Mouse (Mus musculus) intestine, embryonic 14.5 days (tissue): ENCODE data around the gene Uqcrh. TPM values are rescaled to one million over a fixed set of nuclear protein-coding genes. Genes with fewer than 3 reads are reported as not detected.

Source experiments
- ATAC-seq: fragments of 200-750 bp; cut with Nextera tagmentation; replicated peaks from 2 replicates; pipeline ENCODE4 v1.8.0; 2017; ENCODE audit warnings: low read depth, moderate number of reproducible peaks, moderate TSS enrichment, moderate library complexity; ENCODE audit not compliant: low FRiP score, low TSS enrichment
- DNase-seq: peaks from one replicate; pipeline ENCODE4 v3.0.0-alpha.2; 2018; ENCODE audit warnings: low spot score
- H3K27ac ChIP-seq: fragments of 300-500 bp; sonication (generic); 2 replicates; pipeline ENCODE4 v1.5.1; 2014; ENCODE audit warnings: low read depth, mild to moderate bottlenecking, control low read depth
- H3K27me3 ChIP-seq: fragments of 300-500 bp; sonication (generic); replicated peaks from 2 replicates; pipeline ENCODE4 v1.6.1; 2014; ENCODE audit warnings: low read length, control low read depth; ENCODE audit not compliant: control insufficient read depth, insufficient read depth
- H3K36me3 ChIP-seq: fragments of 300-500 bp; sonication (generic); 2 replicates; pipeline ENCODE4 v1.6.1; 2014; ENCODE audit warnings: low read length, control low read depth; ENCODE audit not compliant: control insufficient read depth, insufficient read depth
- H3K4me1 ChIP-seq: fragments of 300-500 bp; sonication (generic); replicated peaks from 2 replicates; pipeline ENCODE4 v1.6.1; 2014; ENCODE audit warnings: low read length, control low read depth, mixed read lengths; ENCODE audit not compliant: control insufficient read depth, insufficient read depth
- H3K4me2 ChIP-seq: fragments of 300-500 bp; sonication (generic); 2 replicates; pipeline ENCODE4 v1.6.1; 2014; ENCODE audit warnings: low read length
- H3K4me3 ChIP-seq: fragments of 300-500 bp; sonication (generic); 2 replicates; pipeline ENCODE4 v1.5.1; 2014; ENCODE audit warnings: low read depth, low read length, control low read depth, mixed read lengths
- H3K9ac ChIP-seq: fragments of 300-500 bp; sonication (generic); 2 replicates; pipeline ENCODE4 v1.6.1; 2014; ENCODE audit warnings: mild to moderate bottlenecking, low read length
- H3K9me3 ChIP-seq: fragments of 300-500 bp; sonication (generic); 2 replicates; pipeline ENCODE4 v1.6.1; 2016; ENCODE audit warnings: low read length, control low read depth; ENCODE audit not compliant: control insufficient read depth
- WGBS: fragments of 180-500 bp; shearing (Covaris S2); extraction: QIAGEN DNeasy Blood & Tissue Kit; methylation state at CpG from one replicate; pipeline ENCODE4 v1.1.7; 2014; 5-methylcytosine and 5-hydroxymethylcytosine counted together
- polyA plus RNA-seq: library from polyadenylated mRNA; unstranded; fragments of >200 nt; fragmentation: Nextera tagmentation; extraction: Ambion mirVana; gene quantifications from 2 replicates; pipeline ENCODE4 v1.2.1, GENCODE M21; 2014

The Uqcrh gene
- polyA plus RNA-seq, 1 experiment from 2014 or later, result 617 TPM

DNA sequence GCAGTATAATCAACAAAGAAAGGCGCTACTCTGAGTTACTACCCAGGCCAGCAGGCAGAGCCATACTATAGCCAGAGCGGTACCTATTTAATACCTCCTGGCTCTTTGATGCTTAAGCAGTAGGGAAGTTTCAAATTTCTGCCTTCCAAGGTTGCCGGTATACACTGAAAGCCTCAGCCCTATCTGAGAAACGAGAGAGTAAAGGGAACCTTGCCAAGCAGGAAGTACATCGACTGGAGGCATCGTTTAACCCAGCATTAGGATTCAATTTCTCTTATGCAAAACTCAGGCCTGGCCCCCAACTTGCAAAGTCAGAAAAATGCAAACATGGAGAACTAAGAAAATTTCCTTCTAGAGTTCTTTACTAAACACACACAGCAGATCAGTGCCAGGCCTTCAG lies 4.8 kb downstream of the Uqcrh start:
- WGBS, result 88% methylated on average over 6 of the region's 6 CpGs
- H3K4me1 ChIP-seq, result peaks cover 16% of the 10 kb centered on the region
- no peaks in the 10 kb centered on the region for H3K9me3 ChIP-seq
- no peak overlapping the region for H3K27ac ChIP-seq
- DNase-seq (no peak), ATAC-seq (no peak)
- H3K9ac ChIP-seq, result no peak overlapping the region
- H3K4me2 ChIP-seq, result no peak overlapping the region
- H3K36me3 ChIP-seq, result peaks cover 53% of the 10 kb centered on the region
- no peaks in the 10 kb centered on the region for H3K27me3 ChIP-seq
- H3K4me3 ChIP-seq, result no peak overlapping the region

DNA sequence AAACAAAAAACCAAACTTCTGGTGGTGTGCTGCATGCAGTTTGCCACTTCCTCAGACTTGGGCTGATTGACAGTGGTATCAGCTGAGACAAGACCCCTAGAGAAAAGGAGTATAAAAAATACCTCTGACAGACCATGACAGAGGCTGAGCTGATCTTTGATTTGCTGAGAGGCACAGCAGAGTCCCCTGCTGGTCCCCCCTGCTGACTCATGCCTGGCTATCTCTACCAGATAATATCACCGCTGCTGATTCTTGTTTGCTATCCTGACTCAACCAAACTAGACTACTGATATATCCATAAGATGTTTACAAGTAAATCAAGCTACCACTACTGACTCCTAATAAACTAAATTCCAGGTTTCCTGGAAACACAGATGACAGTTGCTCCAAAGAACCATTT lies 11.0 kb downstream of the Uqcrh start:
- Histone ChIP-seq H3K9ac (no peak overlapping the region), H3K27me3 (no peaks in the 10 kb centered on the region), H3K4me2 (no peak overlapping the region), H3K9me3 (no peaks in the 10 kb centered on the region), H3K4me1 (no peaks in the 10 kb centered on the region), H3K36me3 (peaks cover 36% of the 10 kb centered on the region), H3K4me3 (no peak overlapping the region), H3K27ac (no peak overlapping the region)
- no peak for DNase-seq
- ATAC-seq, result no peak
- WGBS, result 41% methylated on average over 1 of the region's 1 CpGs

DNA sequence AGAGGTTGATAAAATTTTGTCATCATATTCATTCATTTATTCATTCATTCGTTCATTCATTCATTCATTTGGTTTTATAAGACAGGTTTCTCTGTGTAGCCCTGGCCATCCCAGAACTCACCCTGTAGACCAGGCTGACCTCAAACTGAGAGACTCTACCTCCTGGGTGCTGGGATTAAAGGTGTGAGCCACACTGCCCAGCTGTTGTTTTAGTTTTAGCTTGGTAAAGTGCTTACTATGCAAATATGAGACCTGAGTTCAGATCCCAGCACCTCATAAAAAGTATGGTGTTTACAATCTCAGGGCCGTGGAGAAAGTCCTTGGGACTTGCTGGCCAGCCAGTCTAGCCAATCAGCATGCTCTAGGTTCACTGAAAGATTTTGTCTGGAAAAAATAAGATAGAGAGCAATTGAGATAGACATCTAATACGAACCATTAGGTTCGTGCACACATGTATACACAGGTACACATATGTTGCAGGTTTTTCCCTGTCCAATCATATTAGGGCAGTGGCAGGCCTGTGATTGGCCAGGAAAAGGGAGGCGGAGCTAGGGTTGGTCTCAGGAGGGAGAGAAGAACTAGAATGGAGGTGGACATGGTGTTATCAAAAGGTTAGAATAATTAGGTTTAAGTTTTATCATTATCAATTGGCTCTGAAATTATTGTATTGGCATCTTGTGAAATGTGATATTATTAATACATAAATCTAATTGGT lies 15.7 kb downstream of the Uqcrh start:
- Histone ChIP-seq H3K4me3 (no peak overlapping the region), H3K9me3 (no peaks in the 10 kb centered on the region), H3K9ac (no peak overlapping the region), H3K4me1 (no peaks in the 10 kb centered on the region), H3K4me2 (no peak overlapping the region), H3K36me3 (no peaks in the 10 kb centered on the region), H3K27me3 (no peaks in the 10 kb centered on the region), H3K27ac (no peak overlapping the region)
- WGBS, result 79% methylated on average over 5 of the region's 5 CpGs
- no peak for DNase-seq
- no peak for ATAC-seq

DNA sequence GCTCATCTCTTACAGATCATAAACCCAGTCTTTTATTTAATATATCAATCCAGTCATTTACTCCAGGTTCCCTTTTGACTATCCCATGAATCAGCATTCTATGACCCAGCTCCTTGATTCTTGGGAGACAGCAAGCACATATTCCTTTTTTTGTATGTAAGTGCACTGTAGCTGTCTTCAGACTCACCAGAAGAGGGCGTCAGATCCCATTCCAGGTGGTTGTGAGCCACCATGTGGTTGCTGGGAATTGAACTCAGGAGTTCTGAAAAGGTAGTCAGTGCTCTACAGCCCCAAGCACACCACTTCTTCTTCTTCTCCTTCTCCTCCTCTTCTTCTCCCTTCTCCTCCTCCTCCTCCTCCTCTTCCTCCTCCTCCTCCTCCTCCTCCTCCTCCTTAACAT lies 17.3 kb downstream of the Uqcrh start:
- Histone ChIP-seq H3K27ac (no peak overlapping the region), H3K4me3 (no peak overlapping the region), H3K36me3 (no peaks in the 10 kb centered on the region), H3K9me3 (no peaks in the 10 kb centered on the region), H3K4me1 (peaks cover 2% of the 10 kb centered on the region), H3K27me3 (no peaks in the 10 kb centered on the region), H3K9ac (no peak overlapping the region), H3K4me2 (no peak overlapping the region)
- 7% methylated on average over 1 of the region's 1 CpGs for WGBS
- no peak for ATAC-seq
- no peak for DNase-seq

DNA sequence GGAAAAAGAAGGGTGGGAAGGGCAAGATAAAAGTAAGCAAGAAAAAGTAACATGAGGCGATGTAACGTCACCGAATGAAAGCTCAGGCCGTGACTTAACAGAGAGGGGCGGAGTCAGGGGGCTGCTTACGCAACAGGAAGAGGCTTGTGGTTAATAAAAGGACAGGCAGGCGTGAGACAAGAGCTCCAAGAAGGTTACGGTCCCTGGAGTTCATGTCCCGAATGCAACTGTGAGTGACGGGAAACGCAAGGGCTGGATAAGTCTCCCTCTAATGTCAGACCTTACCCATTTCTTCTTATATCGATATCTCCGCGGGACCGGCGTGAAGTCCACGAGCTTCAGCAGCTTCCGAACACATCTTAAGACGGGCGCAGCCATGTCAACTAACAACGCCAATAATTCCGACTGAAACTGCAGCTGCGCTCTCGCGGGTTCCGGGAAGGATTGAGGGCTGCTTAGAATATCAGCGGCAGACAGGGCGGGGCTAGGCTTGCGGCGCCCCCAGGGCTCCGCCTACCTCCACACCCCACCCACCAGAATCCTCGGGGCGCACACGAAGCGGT lies 21.4 kb downstream of the Uqcrh start, which contains the start of gene Nsun4:
Nsun4 (minus strand) TSS at position 478 of the 563 bp plus-strand sequence.
- WGBS, result under 1% methylated on average over 35 of the region's 35 CpGs
- DNase-seq (peak; percentile 93), ATAC-seq (peak; percentile 94)
- Histone ChIP-seq H3K27ac (peak within 1 kb of the TSS; percentile 93), H3K4me1 (peaks cover 7% of the 10 kb centered on the region), H3K4me3 (peak within 1 kb of the TSS; percentile 66), H3K9me3 (no peaks in the 10 kb centered on the region), H3K9ac (peak within 1 kb of the TSS; percentile 63), H3K36me3 (0 out of 2 replicates have a peak, but pooled peaks cover under 1% of the 10 kb centered on the region), H3K4me2 (peak within 1 kb of the TSS; percentile 96), H3K27me3 (no peaks in the 10 kb centered on the region)

DNA sequence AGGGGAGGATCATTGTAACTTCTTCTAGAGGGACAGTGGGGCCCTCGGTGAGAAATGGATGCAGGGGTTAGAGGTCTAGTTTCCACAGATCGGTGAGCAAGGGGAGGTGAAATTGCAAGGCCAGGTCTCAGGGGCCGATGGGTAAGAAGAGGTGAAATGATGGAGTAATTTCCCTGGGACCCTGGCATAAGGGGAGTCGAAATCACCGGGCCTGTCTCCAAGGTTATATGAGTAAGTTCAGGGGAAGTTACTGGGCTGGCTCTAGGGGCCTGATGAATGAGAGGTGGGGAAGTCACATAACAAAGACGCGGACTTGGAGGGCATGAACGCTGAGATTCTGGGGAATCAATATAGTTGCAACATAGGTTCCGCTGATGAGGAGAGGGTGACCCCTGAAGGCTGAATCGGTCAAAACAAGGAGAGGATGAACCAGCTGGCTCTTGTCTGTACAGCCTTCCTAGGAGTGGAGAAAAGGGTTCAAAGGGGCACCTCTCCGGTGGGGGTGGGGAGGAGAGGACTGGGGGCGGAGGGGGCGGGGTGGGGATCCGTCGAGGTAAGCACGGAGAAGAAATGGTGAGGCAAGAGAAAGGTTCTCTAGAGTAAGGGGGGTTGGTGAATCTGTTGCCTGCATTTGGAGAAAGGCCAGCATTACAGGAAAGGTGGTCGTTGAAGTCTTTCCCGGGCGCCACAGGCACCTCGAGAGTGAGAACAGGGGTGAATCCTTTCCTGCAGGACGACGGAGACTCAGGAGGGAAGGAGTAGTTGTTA lies 22.2 kb downstream of the Uqcrh start:
- DNase-seq, result peak; percentile 71
- Histone ChIP-seq H3K9ac (peak overlapping the region; percentile 63), H3K27me3 (no peaks in the 10 kb centered on the region), H3K4me3 (peak overlapping the region; percentile 66), H3K27ac (peak overlapping the region; percentile 93), H3K4me1 (peaks cover 7% of the 10 kb centered on the region), H3K4me2 (peak overlapping the region; percentile 96), H3K36me3 (peaks cover 9% of the 10 kb centered on the region), H3K9me3 (no peaks in the 10 kb centered on the region)
- peak; percentile 38 for ATAC-seq
- 7% methylated on average over 22 of the region's 22 CpGs for WGBS

DNA sequence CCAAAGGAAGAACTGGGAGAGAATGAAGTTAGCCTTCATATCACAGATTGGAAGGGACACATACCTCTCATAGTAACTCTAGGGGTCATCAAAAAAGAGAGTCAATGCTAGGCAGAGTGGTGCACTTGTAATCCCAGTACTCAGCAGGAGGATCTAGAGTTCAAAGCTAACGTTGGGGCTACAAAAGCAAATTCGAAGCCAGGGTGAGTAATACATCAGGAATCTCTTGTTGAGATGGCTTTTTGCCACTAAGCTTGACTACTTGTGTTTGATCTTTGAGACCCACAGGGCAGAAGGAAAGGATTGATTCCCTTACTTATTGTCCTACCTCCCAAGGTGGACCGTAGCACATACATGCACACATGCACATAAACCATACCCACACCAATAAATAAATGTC lies 25.7 kb downstream of the Uqcrh start:
- no peak for ATAC-seq
- H3K4me2 ChIP-seq, result no peak overlapping the region
- H3K27me3 ChIP-seq, result no peaks in the 10 kb centered on the region
- H3K4me1 ChIP-seq, result peaks cover 7% of the 10 kb centered on the region
- H3K9me3 ChIP-seq, result no peaks in the 10 kb centered on the region
- no peak overlapping the region for H3K27ac ChIP-seq
- H3K9ac ChIP-seq, result no peak overlapping the region
- H3K4me3 ChIP-seq, result no peak overlapping the region
- WGBS, result 85% methylated on average over 3 of the region's 3 CpGs
- H3K36me3 ChIP-seq, result peaks cover 17% of the 10 kb centered on the region
- no peak for DNase-seq

DNA sequence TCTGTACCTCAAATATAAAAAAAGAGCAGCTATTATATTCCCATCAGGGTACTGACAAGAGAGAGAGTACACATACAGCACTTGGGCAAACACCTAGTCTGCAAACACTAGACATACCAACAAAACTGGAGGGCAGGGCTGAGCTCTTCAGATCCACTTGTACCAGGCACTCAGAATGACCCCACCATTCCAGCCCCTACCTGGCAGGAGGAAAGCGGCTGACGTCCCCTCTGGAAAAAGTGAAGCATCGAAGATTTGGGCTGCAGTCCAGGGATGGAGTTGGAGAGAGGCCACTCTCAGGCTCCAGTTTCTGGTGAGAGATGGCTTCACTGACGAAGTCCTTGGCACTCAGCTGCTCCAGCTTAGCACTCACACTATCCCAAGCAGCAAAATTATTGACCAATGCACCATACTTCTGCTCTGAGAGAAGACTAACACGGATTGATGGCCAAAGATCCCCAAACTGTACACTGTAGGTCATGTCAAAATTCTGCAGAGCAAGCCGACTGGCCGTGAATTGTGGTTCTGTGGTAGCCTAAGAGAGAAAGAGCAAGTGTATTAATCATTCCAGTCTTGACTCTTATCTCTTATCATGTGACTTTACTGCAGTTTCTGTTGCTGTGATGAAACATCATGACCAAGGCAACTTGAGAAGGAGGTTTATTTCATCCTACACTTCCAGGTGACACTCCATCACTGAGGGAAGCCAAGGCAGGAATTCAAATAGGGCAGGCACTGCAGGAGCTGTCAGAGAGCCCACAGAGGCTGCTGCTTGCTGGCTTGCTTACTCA lies 26.5 kb downstream of the Uqcrh start:
- Histone ChIP-seq H3K27ac (no peak overlapping the region), H3K27me3 (no peaks in the 10 kb centered on the region)
- DNase-seq, result no peak

More for the DNA sequence above, 26.5 kb downstream of the Uqcrh start:
- no peak overlapping the region for H3K4me3 ChIP-seq
- H3K4me2 ChIP-seq, result no peak overlapping the region
- WGBS, result 78% methylated on average over 7 of the region's 7 CpGs
- H3K36me3 ChIP-seq, result peaks cover 20% of the 10 kb centered on the region
- H3K9ac ChIP-seq, result no peak overlapping the region
- ATAC-seq, result no peak
- H3K4me1 ChIP-seq, result peaks cover 7% of the 10 kb centered on the region
- H3K9me3 ChIP-seq, result no peaks in the 10 kb centered on the region
